Mouse (Mus musculus) bone marrow macrophage, adult 2 months (primary cell): Measurements from ENCODE around the gene Slc4a8. TPM values are rescaled to one million over a fixed set of nuclear protein-coding genes. Genes with fewer than 3 reads are reported as not detected.
"Not testable (repeated sequence)": the region's sequence is repeated elsewhere in the genome, so short reads cannot be mapped to it uniquely, and the experiment has no call there.

ENCODE experiments used
- H3K27ac ChIP-seq: 2 replicates; pipeline ENCODE4 v1.5.1; 2012; ENCODE audit warnings: low read depth, low read length; ENCODE audit not compliant: insufficient read depth
- H3K4me1 ChIP-seq: 2 replicates; pipeline ENCODE4 v1.6.1; 2012; ENCODE audit warnings: low read length; ENCODE audit not compliant: control insufficient read depth, insufficient read depth
- H3K4me3 ChIP-seq: 2 replicates; pipeline ENCODE4 v1.5.1; 2012; ENCODE audit warnings: mild to moderate bottlenecking, low read length, moderate library complexity; ENCODE audit not compliant: insufficient read depth
- CTCF ChIP-seq: IDR thresholded peaks from 2 replicates; pipeline ENCODE4 v1.5.1; 2012; ENCODE audit warnings: low read depth, mild to moderate bottlenecking, low read length, moderate library complexity
- POLR2A ChIP-seq: IDR thresholded peaks from 2 replicates; pipeline ENCODE4 v1.6.1; 2012; ENCODE audit warnings: mild to moderate bottlenecking, low read depth, low read length, borderline replicate concordance
- polyA plus RNA-seq: library from polyadenylated mRNA; stranded (reverse); fragments of >200 nt; gene quantifications from 2 replicates; pipeline ENCODE4 v1.2.4, GENCODE M21; 2012; ENCODE audit not compliant: missing spikeins, insufficient read depth, insufficient read length

The Slc4a8 gene
- polyA plus RNA-seq, 1 experiment: not detected

DNA sequence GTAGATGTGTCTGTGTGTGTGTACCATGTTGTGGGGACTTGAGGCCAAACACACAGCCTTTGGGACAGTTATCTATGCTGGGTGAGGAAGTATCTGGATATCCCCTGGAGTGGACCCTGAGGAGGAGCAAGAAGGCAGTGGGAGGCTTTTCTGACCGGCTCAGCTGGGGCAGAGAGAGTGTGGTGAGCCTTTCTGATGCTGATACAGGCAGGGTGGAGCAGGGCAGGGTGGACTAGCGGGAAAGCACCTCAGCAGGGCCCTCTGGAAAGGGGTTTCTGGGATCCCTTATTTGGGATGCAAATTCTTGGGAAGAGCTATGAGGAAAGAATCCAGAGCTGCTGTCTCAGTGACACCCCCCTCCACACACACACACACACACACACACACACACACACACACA is 30.8 kb downstream of the Slc4a8 start:
- TF ChIP-seq CTCF: no peak
- TF ChIP-seq POLR2A: no peak
- H3K4me1 ChIP-seq: no peaks in the 10 kb centered on the region
- no peak overlapping the region for H3K27ac ChIP-seq
- no peak overlapping the region for H3K4me3 ChIP-seq

DNA sequence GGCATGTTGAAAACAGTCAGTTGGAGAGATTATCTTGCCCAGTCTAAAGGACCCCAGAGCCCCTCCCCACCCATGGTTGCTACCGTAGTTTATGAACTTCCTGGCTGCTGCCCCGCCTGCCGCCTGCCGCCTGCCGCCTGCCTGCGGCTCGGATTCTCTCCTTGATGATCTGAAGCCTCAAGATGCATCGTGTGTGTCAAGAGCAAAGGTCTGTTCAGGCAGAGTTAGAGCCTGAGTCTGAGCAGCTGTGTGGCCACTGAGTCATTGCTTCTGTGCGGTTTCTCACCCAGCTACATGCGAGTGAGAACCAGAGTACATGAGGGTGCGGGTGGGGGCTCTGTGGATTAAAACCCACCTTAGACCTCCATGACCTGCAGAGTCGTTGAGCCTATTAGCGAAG is 39.4 kb downstream of the Slc4a8 start:
- no peak overlapping the region for H3K27ac ChIP-seq
- no peaks in the 10 kb centered on the region for H3K4me1 ChIP-seq
- no peak for TF ChIP-seq POLR2A
- no peak for TF ChIP-seq CTCF
- H3K4me3 ChIP-seq: no peak overlapping the region

DNA sequence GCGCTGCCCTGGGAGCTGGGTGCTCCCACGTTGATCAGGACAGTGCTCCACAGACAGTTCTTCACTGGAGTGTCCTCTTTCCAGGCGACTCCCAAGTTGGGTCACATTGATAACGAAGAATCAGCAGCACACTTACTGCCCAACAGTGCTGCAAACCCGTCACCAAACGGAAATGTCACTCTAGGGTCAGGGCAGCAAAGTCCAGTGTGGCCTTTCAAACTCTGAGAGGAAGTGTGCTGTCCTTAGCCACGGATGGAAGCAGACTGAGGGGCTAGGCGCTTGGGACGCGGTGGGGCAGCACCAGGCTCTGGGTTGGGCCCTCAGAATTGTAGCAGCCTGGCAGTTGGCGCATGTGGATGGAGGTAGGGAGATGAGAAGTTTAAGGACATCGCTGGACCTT is 46.5 kb downstream of the Slc4a8 start:
- Histone ChIP-seq H3K4me1 (no peaks in the 10 kb centered on the region), H3K4me3 (no peak overlapping the region), H3K27ac (no peak overlapping the region)
- TF ChIP-seq CTCF (no peak), POLR2A (no peak)

DNA sequence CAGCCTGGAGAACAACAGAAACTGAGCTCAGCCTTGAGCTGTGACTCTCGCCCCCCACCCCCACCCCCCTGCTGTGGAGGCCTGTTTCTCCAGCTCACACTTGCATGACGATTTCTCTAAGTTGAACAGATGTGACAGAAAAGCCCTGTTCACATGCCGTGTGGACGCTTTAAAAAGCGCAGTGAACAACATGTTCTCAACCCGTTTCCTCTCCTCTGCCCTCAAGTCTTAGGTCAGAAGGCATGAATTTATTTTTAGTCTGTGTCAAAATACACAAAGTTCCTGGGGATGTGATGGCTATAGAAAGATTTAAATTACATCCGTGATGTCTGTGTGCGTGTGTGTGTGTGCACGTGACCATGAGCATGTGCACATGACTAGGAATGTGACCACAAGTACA is 46.9 kb downstream of the Slc4a8 start:
- H3K4me3 ChIP-seq: no peak overlapping the region
- no peak overlapping the region for H3K27ac ChIP-seq
- no peak for TF ChIP-seq POLR2A
- TF ChIP-seq CTCF: no peak
- H3K4me1 ChIP-seq: no peaks in the 10 kb centered on the region

GRCm38 (mm10) chr15:100810243-100810642 is 48.7 kb downstream of the Slc4a8 start:
- Histone ChIP-seq H3K4me1 (no peaks in the 10 kb centered on the region), H3K27ac (no peak overlapping the region), H3K4me3 (no peak overlapping the region)
- TF ChIP-seq POLR2A: no peak
- no peak for TF ChIP-seq CTCF

- Histone ChIP-seq H3K4me1 (no peaks in the 10 kb centered on the region), H3K27ac (no peak overlapping the region), H3K4me3 (no peak overlapping the region)
- TF ChIP-seq POLR2A: no peak
- TF ChIP-seq CTCF: no peak
These were observed 52.0 kb downstream of the Slc4a8 start for GRCm38 (mm10) chr15:100813501-100813900.

DNA sequence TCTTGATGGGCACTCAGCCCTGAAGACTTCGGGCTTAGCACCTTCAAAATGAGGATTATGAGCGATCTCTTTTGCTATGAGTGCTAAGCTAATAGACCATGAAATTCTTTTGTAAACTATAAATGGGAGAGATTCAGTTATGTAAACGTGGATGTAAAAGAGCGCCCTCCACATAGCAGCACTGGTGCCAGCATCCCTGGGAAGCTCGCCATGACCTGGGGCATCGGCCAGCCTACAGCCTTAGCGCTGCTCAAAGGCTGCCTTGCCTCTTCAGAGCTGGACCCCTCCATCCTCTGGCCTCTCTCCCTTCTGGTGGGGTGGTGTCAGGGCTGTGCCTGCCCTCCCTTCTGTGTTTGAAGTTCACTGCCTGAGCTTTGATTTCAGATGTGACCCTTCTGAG is 52.5 kb downstream of the Slc4a8 start:
- H3K27ac ChIP-seq: no peak overlapping the region
- H3K4me1 ChIP-seq: no peaks in the 10 kb centered on the region
- no peak overlapping the region for H3K4me3 ChIP-seq
- no peak for TF ChIP-seq POLR2A
- TF ChIP-seq CTCF: no peak

GRCm38 (mm10) chr15:100815310-100815709 is 53.8 kb downstream of the Slc4a8 start:
- H3K4me1 ChIP-seq: no peaks in the 10 kb centered on the region
- no peak overlapping the region for H3K4me3 ChIP-seq
- TF ChIP-seq POLR2A (no peak), CTCF (no peak)
- H3K27ac ChIP-seq: no peak overlapping the region

DNA sequence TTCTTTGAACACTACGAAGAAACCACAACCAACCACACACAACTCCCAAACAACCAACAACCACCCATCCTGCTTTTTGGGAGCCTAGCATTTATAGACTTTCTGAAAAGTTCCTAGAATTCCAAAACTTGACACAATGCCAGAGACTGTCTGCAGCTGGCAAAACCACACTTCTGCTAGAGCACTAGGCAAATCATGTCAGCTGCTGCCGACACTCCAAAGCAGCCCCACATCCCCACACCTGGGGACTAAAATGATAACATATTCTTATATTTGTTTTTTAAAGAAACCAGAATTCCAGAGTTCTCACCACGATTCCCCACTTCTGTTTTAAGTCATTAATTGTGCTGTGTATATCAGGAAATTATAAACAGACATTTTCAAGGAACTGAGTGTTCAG is 57.3 kb downstream of the Slc4a8 start:
- no peaks in the 10 kb centered on the region for H3K4me1 ChIP-seq
- H3K4me3 ChIP-seq: no peak overlapping the region
- no peak overlapping the region for H3K27ac ChIP-seq
- TF ChIP-seq CTCF (no peak), POLR2A (no peak)

- H3K4me1 ChIP-seq: no peaks in the 10 kb centered on the region
- no peak overlapping the region for H3K27ac ChIP-seq
- no peak; the same call in 1 of the 2 replicates for TF ChIP-seq CTCF
- H3K4me3 ChIP-seq: no peak overlapping the region
These were observed 60.3 kb downstream of the Slc4a8 start for GRCm38 (mm10) chr15:100821824-100822223.

DNA sequence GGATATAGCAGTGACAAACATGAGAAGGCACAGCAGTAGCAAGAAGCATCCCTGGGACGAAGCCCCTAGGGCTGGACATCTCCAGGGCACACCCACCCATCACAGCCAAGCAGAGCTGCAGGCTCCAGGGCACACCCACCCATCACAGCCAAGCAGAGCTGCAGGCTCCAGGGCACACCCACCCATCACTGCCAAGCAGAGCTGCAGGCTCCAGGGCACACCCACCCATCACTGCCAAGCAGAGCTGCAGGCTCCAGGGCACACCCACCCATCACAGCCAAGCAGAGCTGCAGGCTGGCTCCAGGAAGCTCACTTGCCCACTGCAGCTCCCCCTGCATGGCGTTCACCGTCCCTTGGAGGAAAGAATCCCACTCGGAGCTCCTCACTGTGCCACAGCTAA is 60.8 kb downstream of the Slc4a8 start:
- not testable (repeated sequence) for H3K4me1 ChIP-seq, H3K27ac ChIP-seq, H3K4me3 ChIP-seq
